In genomic region chr12:111162312-111163061, GRCm38 (mm10) we compare ENCODE assay signal across 8 mouse cellular contexts. TPM values are rescaled to one million over a fixed set of nuclear protein-coding genes. Genes with fewer than 3 reads are reported as not detected.
A peak's percentile ranks its signal among the peaks of the same experiment; 100 is the strongest.
DNase-seq lines count a peak whose midpoint lies in the region; ATAC-seq lines count a peak whose summit lies in the region.

No protein-coding gene starts in this region.

- H3K9me3 ChIP-seq in forebrain, embryonic 10.5 days = no peaks in the 10 kb centered on the region
- H3K9me3 ChIP-seq in hindbrain, embryonic 13.5 days = no peaks in the 10 kb centered on the region
- H3K9me3 ChIP-seq in midbrain, embryonic 16.5 days (replicated peaks; ENCODE audit: control insufficient read depth, low read length, poor library complexity, severe bottlenecking) = no peaks in the 10 kb centered on the region

- peak overlapping the region; percentile 52 for H3K4me2 ChIP-seq in hindbrain, embryonic 13.5 days
- H3K4me2 ChIP-seq in midbrain, embryonic 16.5 days (ENCODE audit: low read length) = peak overlapping the region; percentile 44

- no peaks in the 10 kb centered on the region for H3K36me3 ChIP-seq in forebrain, embryonic 10.5 days (replicated peaks)
- no peaks in the 10 kb centered on the region for H3K36me3 ChIP-seq in hindbrain, embryonic 13.5 days
- H3K36me3 ChIP-seq in midbrain, embryonic 16.5 days (ENCODE audit: control insufficient read depth, insufficient read depth, low read length) = no peaks in the 10 kb centered on the region

- no peaks in the 10 kb centered on the region for H3K27me3 ChIP-seq in forebrain, embryonic 10.5 days (ENCODE audit: poor library complexity, severe bottlenecking)
- H3K27me3 ChIP-seq in hindbrain, embryonic 13.5 days = no peaks in the 10 kb centered on the region
- H3K27me3 ChIP-seq in midbrain, embryonic 16.5 days (ENCODE audit: control insufficient read depth, insufficient read depth, low read depth, low read length) = no peaks in the 10 kb centered on the region

- peak; percentile 46 for ATAC-seq in hindbrain, embryonic 13.5 days (ENCODE audit: low FRiP score)
- peak; percentile 66 for ATAC-seq in midbrain, embryonic 16.5 days
- no peak for ATAC-seq in megakaryocyte progenitor cell, adult 5-6 weeks (replicated peaks; ENCODE audit: poor library complexity)

- H3K9ac ChIP-seq in hindbrain, embryonic 13.5 days = peak overlapping the region; percentile 68
- H3K9ac ChIP-seq in midbrain, embryonic 16.5 days (ENCODE audit: low read depth, low read length) = peak overlapping the region; percentile 61

- peak overlapping the region; percentile 94 for H3K27ac ChIP-seq in forebrain, embryonic 10.5 days
- peak overlapping the region; percentile 95 for H3K27ac ChIP-seq in hindbrain, embryonic 13.5 days
- H3K27ac ChIP-seq in midbrain, embryonic 16.5 days (ENCODE audit: low read length) = peak overlapping the region; percentile 85

- peak overlapping the region; percentile 40 for H3K4me3 ChIP-seq in forebrain, embryonic 10.5 days
- peak overlapping the region; percentile 29 for H3K4me3 ChIP-seq in hindbrain, embryonic 13.5 days
- H3K4me3 ChIP-seq in midbrain, embryonic 16.5 days (ENCODE audit: low read depth, low read length) = peak overlapping the region; percentile 21

- intact Hi-C loops in left cerebral cortex, postnatal 4 days (cut with DNase I) = loop anchor here (10.0 kb wide), 1 partner anchor 78 kb away; no protein-coding TSS in a partner anchor

- peak; percentile 54 to 59 for DNase-seq in left cerebral cortex, adult 18-20 months (ENCODE audit: low spot score in 2 of 2)
- DNase-seq in left cerebral cortex, adult 11 months (ENCODE audit: low spot score) = no peak
- peak; percentile 68 for DNase-seq in forebrain, embryonic 10.5 days (ENCODE audit: extremely low spot score, low spot score)
- DNase-seq in left cerebral cortex, postnatal 4 days = peak; percentile 65
- no peak for DNase-seq in gastrocnemius, postnatal 10 days

- peaks cover 52% of the 10 kb centered on the region for H3K4me1 ChIP-seq in forebrain, embryonic 10.5 days
- H3K4me1 ChIP-seq in hindbrain, embryonic 13.5 days (replicated peaks) = peaks cover 50% of the 10 kb centered on the region
- peaks cover 32% of the 10 kb centered on the region for H3K4me1 ChIP-seq in midbrain, embryonic 16.5 days (ENCODE audit: control insufficient read depth, insufficient read depth, low read length)

- 10% methylated on average over 16 of the region's 16 CpGs for WGBS in forebrain, embryonic 10.5 days
- 10% methylated on average over 16 of the region's 16 CpGs for WGBS in hindbrain, embryonic 13.5 days
- 4% methylated on average over 16 of the region's 16 CpGs for WGBS in midbrain, embryonic 16.5 days

RNA-seq across cellular contexts. Expression of gene Traf3, which starts 3.7 kb away (rescaled TPM):
- total RNA-seq in left cerebral cortex, adult 18-20 months (2021) = 10 to 100 TPM; 32.3 to 42.4 TPM
- polyA plus RNA-seq in forebrain, embryonic 10.5 days (2016; fragmentation: Nextera tagmentation; extraction: Ambion mirVana) = 13.1 and 16.9 TPM in 2 replicates
- 15.6 and 17.0 TPM in 2 replicates for polyA plus RNA-seq in hindbrain, embryonic 13.5 days (2015; fragmentation: Nextera tagmentation; extraction: Ambion mirVana)
- total RNA-seq in left cerebral cortex, postnatal 4 days (2021) = 10 to 100 TPM; 37.0 to 41.8 TPM
- 17.4 and 22.3 TPM in 2 replicates for polyA plus RNA-seq in midbrain, embryonic 16.5 days (2015; fragmentation: Nextera tagmentation; extraction: Ambion mirVana)
- total RNA-seq in megakaryocyte progenitor cell, adult 5-6 weeks (2015) = 12.0 and 12.4 TPM in 2 replicates
- total RNA-seq in megakaryocyte progenitor cell, adult 5-6 weeks (2017) = 24.1 and 24.5 TPM in 2 replicates
- 10 to 100 TPM; 20.6 to 26.6 TPM for total RNA-seq in gastrocnemius, postnatal 10 days (2021)

RNA-seq across cellular contexts. Expression of gene 4930595D18Rik, which starts 21.8 kb away (rescaled TPM):
- total RNA-seq in left cerebral cortex, adult 18-20 months (2021) = not detected
- not detected in 2 replicates for polyA plus RNA-seq in forebrain, embryonic 10.5 days (2016; fragmentation: Nextera tagmentation; extraction: Ambion mirVana)
- polyA plus RNA-seq in hindbrain, embryonic 13.5 days (2015; fragmentation: Nextera tagmentation; extraction: Ambion mirVana) = 0.21 TPM in 1 of 2 replicates, not detected in the other
- total RNA-seq in left cerebral cortex, postnatal 4 days (2021) = not detected
- polyA plus RNA-seq in midbrain, embryonic 16.5 days (2015; fragmentation: Nextera tagmentation; extraction: Ambion mirVana) = not detected in 2 replicates
- not detected in 2 replicates for total RNA-seq in megakaryocyte progenitor cell, adult 5-6 weeks (2015)
- total RNA-seq in megakaryocyte progenitor cell, adult 5-6 weeks (2017) = not detected in 2 replicates
- under 1 TPM; 0.31 to 0.45 TPM for total RNA-seq in gastrocnemius, postnatal 10 days (2021)

Comparison
In these comparisons a context has a peak if more than half of its experiments do, and no peak if none do; other contexts are left out.
1. DNase-seq: peak in left cerebral cortex, adult 18-20 months (2 of 2), forebrain, embryonic 10.5 days (single experiment) and left cerebral cortex, postnatal 4 days (single experiment); none in left cerebral cortex, adult 11 months (single experiment) and gastrocnemius, postnatal 10 days (single experiment).
2. Peak in every context shown above with its lines, with median percentiles within 50 percentile points of each other: H3K27ac ChIP-seq and H3K4me3 ChIP-seq.